Mouse (Mus musculus): ENCODE data around the gene Dlx3. TPM values are rescaled to one million over a fixed set of nuclear protein-coding genes. Genes with fewer than 3 reads are reported as not detected.

Gene Dlx3
- total RNA-seq (2022) = not detected

DNA sequence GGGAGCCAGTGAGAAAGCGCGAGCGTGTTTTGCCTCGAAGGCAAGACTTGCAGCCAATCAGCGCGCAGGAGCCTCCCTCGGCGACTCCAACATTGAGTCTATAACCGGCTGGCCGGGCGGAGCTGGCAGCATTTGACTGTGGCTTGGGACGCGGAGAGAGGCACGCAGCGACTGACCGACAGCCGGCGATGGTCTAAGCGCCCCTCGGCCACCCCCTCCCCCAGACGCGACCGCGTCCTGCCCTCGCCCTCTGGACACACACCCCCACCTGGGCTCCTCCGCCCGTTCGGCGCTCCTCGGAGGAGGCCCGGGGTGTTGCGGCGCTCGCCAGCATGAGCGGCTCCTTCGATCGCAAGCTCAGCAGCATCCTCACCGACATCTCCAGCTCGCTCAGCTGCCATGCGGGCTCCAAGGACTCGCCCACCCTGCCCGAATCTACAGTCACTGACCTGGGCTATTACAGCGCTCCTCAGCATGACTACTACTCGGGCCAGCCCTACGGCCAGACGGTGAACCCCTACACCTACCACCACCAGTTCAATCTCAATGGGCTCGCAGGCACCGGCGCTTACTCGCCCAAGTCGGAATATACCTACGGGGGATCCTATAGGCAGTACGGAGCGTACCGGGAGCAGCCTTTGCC is at the start of gene Dlx3:
Gene Dlx3 (plus strand): TSS at position 130 of the 643 bp plus-strand sequence.
- no peak for DNase-seq (ENCODE audit: low spot score in 2 of 2)

DNA sequence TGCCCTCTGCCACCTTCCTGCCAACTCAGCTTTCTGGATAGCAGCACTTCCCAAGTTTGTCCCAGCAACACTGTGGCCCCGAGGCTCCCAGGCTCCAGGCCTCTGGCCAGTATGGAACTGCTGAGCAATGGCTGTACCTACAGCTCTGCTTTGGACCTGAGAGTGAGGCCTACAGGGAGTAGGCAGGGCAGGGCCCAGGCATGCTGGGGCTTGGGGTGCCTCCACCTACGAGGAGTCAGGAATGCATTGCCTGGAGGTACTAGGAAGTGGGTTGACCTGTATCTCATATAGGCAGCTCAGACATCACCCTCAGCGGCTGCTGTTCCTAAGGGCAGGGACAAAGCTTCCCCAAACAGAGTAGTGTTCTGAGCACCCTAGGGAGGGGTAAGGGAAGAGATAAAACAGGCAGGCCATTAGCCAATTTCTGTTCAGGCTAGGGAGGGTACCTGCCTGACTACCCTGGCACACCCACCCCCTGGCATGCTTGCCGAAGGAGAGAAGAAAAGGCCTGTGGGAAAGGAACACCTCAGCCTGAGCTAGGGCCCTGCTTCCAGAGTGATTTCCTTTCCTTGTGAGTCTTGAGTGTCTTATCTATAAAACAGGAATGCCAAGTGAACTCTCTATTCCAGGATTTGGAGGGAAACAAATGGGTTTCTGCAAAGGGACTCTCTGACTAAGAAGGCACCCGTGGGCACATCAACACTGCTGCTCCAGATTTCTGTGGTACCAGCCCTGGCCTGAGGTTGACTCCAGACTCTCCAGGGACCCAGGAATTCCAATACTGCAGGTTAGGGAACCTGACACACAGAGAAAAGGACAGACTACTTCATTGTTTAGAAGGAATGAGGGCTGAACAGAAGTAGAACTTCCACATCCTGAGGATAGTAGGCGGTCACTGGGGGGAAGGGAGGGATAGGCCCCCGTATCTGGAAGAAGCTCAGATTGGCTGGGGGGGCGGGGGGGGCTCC is 49.5 kb upstream of the Dlx3 start:
- no peak for DNase-seq (ENCODE audit: low spot score in 2 of 2)

DNA sequence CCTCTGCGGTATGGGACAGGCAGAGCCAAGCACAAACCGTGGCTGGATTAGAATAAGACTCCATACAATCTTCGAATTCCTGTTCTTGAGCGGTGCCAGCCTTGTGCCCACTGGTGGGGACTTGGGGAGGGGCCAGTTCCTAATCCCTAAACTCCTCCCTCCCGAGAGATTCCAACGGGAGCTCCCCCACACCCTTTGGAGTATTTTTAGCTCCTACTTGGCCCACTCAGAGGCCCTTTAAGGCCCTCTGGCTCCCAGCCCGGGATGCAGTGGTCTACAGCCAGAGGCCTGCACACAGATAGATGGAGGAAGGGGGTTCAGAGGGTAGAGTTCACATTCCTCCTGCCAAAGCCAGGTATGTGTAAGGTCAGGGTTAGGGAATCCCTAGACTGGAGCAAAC is 48.7 kb upstream of the Dlx3 start:
- peak in 1 of 2 experiments; percentile 29 for DNase-seq (ENCODE audit: low spot score in 2 of 2)

DNA sequence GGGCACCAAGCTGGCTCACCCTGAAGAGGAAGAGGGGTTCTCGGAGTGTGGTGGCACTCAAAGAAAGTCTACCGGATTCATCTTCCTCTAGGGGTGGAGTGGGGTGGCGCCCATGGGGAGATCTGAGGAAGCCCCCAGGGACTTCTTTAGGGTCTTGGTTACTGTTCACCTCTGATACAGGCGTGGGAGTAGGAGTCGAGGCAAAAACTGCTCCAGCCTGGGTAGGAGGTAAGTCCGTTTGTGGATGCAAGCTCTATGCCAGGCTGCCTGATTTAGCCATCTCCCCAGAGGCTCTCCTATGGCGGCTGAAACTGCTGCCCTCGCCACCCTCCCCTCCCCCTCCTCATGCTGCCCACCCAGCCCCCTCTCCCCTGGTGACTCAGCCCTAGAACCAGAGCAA is 47.8 kb upstream of the Dlx3 start:
- DNase-seq (ENCODE audit: low spot score in 2 of 2) = no peak

DNA sequence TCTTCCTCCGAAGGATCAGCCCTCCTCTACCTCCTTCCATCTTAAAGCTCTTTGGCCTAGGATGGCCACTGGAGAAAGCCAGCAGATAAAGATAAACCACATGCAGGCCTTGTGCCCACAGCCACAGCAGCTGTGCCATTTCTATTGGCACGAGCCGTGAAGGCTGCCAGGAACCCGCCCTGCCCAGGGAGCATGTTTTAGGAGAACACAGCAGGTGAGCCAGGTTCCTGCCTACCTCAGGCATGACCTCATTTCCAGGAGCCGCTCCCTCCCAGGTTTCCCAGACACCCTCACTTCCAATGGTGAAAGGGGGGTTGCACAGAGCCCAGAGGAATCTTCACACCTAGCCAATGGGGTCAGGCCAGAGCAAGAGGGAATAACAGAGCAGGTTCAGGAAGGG is 47.1 kb upstream of the Dlx3 start:
- DNase-seq (ENCODE audit: low spot score in 2 of 2) = peak in 1 of 2 experiments; percentile 31

DNA sequence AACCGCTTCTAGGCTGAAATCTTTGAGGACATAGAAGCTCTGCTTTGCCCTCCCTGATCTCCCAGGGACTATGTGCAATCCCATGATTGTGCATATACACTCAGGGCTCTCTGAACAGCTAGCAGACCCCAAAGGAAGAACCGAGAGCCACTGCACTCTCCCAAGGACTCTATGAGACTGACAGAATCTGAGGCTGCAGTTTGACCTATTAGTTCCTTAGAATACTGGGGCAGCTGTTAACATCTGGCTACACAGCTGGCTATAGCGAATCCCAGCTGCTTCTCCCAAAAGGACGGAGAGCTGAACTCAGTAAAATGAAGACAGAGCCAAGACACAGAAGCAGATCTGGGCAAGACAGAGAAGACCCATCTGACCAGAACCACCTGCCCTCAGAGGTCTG is 46.1 kb upstream of the Dlx3 start:
- no peak for DNase-seq (ENCODE audit: low spot score in 2 of 2)

DNA sequence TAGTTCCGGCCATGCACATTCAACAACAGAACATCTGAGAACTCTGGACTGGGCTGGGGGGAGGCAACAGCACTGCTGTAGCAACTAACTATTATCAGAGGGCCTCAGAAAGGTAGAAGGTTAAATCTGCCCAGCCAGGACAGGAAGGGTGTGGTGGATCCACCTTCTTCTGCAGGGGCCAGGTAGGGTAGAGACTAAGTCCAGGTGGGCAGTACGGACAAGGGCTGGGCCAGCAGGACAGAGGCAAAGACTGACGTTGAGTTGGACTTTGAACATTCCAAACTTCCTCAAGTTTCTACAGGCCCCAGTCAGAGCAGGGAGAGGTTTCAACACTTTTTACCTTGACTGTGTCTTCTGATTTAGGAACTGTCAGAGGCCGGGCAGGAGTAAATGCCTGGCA is 45.2 kb upstream of the Dlx3 start:
- DNase-seq (ENCODE audit: low spot score in 2 of 2) = no peak

DNA sequence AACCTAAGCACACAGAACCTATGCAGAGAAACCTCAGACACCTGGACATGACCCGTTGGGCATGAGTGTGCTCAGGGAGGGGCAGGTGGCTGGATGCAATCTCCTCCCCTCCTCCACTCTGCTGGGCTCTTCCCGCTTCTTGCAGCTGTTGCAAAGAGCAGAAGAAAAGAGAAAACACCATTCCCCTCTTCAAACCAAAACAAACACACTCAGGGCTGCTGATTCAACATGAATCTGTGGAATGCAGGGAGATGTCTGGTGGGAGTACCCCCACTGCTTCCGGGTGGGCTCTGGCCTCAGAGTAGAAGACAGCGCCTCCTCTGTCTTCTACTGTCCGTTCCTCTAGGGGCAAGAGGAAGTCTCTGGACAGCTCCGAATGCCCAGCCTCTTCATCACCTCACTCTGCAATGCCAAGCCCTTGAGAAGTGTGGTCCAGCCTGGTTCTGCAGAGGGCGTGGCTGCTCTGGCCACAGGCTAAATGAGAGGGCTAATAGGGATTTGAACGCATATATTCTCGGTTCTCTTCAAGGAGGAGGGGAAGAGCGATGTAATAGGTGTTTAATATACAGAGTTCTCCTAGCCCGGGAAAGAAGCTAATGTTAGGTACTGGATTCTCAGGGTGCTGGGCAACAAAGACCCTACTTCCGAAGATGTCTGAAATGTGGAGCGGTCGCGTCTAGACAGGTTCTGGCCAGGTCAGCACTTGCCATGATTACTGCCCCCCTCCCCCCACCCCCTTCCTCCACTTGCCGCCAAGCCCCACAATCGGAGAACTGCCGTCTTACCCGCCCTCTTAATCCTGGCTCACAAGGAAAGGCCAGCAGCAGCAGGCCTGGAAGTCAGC is 44.5 kb upstream of the Dlx3 start:
- no peak for DNase-seq (ENCODE audit: low spot score in 2 of 2)

DNA sequence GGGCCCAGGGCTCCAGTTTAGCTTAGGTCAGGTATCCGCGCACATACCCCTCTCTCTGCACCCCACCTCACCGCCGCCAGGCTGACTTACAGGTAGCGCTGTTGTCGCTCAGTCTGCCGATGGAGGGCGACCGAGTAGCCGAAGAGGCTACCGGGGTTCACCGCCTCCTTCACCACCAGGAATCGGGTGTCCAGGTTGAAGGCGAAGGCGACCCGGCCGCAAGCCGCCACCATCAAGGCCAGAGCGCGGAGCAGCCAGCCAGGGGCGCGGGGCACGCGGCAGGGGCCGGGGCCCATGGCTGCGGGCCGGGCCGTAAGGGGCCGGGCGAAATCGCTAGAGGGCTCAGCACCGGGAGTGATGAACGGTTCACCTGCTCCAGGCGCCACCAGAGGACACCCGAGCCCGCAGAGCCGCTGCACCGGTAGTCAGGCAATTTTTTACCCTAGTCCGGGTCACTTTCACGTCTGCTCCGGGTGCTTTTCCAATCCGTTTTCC is 43.8 kb upstream of the Dlx3 start:
- DNase-seq (ENCODE audit: low spot score in 2 of 2) = peak in 1 of 2 experiments; percentile 22

DNA sequence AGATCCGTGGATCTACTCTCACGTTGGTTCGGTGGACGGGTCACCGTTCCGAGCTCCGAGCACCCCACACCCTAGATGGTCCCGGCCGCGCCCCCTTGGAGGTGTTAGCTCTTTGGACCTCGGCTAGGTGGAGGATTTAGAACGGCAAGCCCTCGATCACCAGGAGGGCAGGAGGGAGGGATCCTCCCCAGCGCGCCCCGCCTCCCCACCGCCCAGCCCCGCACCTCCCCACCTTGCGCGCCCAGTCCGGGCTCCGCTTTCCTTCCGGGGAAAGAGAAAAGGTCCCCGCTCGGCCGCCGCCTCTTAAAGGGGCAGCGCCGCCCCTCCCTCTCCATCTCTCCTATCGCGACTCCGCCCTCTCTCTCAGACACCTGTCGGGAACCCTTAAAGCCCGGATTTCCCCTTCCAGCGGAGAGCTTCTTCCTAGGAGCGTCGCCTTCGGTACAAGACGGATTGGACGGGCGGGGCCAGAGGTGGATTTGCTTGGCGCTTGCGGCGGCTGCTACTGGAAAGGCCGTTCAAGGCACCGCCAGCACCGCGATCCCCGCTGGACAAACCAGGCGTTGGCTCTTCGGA is 43.3 kb upstream of the Dlx3 start, which contains the start of gene Itga3:
Gene Itga3 (minus strand): TSS at position 266 of the 576 bp plus-strand sequence.
- DNase-seq (ENCODE audit: low spot score in 2 of 2) = peak in 1 of 2 experiments; percentile 21

DNA sequence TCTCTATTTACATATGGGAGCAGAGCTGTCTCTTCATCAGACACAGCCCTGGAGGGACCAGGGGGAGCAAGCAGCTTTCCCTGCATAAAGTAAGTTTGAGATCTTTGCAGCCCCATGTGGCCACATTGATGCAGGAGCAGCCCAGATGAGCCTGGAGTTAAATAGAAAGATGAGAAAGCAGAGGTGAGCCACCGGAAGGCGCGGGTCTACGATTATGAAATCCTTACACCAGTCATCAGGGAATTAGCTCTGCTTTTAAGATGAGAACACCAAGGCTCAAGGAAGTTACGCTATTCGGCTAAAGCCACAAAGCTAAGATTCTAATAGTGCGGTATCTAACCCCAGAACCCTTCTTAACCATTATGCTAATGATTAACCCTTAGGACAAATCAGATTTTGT is 42.0 kb upstream of the Dlx3 start:
- no peak for DNase-seq (ENCODE audit: low spot score in 2 of 2)

DNA sequence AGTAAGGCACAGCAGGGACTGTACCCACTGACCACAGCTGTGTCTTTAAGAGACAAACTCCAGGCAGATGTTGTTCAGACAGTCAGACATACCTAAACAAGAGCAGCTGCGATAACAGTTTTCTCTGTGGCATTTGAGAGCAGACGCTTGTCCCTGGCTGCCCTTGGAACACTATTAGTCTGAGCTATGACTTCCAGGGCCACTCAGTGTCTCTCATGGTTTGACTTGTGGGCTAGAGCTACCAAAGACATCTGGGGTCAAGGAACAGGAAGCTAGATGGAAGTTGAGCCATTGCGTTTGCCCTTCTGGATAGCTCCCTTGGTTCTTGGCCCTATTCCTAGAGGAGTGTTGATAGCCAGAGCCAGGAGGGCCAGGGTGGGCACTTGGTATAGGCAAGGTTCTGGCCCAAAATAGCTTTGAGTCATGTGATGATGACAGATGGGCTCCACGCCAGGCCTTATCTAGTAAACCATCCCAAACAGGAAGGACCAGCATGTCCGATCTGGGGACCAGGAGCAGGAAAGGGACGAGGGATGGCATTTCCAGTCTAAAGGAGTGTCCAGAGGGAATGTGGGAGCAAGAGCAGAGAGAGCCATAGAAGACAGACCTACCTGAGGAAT is 40.6 kb upstream of the Dlx3 start:
- DNase-seq (ENCODE audit: low spot score in 2 of 2) = no peak

DNA sequence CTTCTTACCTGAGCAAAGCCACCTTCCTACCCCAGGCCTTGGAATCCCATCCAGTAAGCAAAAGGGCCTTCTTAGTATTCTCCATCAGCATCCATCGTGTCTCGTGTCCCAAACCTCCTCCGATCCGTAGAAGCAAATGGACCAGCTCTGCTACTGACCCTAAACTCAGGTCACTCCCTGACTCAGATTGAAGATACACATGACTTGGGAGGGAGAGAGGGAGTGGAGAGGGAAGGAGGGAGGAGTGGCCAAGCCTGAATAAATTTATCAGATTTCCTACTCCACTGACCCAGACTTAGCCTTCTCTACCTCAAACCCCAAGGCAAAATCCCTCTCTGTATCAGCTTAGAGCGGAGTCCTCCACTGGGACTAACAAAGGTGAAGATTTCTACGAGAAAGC is 39.1 kb upstream of the Dlx3 start:
- DNase-seq (ENCODE audit: low spot score in 2 of 2) = no peak

DNA sequence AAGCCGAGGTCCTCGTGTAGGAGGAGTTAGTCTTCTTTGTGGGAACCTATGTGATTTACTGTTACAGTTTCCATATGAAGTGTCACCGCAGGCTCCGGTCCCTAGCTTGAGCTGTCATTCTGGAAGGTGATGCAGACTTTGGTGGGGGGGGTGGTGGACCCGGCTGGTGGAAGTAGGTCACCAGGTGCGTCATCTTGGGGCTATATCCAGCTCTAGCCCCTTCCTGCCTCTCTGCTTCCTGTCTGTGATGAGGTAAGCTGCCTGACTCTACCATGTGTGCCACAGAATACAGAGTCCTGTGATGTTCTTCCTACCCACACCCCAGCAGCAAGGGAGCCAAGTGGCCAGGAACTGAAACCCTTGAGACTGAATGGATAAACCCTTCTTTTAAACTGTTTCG is 37.0 kb upstream of the Dlx3 start:
- DNase-seq (ENCODE audit: low spot score in 2 of 2) = no peak

DNA sequence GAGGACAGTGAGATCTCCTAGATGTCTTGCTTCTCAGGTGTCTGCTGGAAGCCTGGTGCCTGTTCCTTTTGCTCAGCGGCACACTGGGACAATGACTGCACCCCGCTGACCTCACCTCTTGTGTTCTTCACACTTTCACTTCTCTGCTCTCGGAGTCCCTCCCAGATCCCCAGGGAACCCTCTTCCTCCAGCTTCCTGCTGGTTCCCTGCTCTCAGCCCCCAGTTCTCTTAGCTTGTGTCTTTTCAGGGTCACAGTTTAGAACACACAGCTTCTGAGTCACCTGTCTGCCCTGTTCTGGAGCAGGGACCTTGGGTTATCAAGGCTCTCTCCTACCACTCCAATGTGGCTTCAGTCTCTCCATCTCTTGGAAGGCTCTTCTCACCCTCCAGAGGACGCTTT is 35.7 kb upstream of the Dlx3 start:
- DNase-seq (ENCODE audit: low spot score in 2 of 2) = no peak

DNA sequence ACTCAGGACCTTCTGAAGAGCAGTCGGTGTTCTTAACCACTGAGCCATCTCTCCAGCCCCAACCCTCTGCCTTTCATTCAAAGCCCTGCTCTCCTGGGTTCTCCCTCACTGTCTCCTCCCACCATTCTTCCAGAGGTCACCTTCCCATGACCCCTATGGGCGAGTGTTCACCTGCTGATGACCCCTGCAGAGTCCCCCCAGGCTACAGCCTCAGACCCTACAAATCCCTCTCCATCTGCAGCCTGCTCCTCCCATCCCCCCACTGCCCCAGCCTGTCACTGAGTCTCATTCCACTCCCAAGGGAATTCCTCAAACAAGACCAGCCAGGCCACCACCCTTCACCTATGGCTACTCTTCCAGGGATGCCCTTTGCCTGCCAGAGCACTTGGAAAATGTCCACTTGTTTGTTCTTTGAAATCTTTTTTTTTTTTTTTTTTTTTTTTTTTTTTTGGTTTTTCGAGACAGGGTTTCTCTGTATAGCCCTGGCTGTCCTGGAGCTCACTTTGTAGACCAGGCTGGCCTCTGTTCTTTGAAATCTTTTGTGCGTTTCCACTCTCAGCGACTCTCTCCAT is 35.0 kb upstream of the Dlx3 start:
- DNase-seq (ENCODE audit: low spot score in 2 of 2) = no peak

DNA sequence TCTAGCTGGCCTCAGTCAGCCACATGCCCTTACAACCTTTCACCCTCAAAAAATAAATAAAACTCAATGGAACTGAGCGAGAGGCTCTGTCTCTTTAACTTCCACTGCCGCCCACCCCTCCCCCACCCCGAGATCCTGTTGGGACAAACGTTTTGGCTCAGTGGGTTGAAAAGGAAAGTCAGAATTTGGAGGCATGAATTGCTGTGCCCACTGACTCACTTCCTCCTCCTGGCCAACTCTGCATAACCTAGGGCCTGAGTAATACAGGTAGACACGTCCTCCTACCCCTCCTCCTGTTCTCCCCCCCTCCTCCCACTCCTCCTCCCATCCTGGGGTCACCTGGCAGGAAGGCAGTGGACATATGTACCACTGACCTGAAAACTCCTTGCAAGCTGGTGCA is 34.2 kb upstream of the Dlx3 start:
- DNase-seq (ENCODE audit: low spot score in 2 of 2) = no peak

DNA sequence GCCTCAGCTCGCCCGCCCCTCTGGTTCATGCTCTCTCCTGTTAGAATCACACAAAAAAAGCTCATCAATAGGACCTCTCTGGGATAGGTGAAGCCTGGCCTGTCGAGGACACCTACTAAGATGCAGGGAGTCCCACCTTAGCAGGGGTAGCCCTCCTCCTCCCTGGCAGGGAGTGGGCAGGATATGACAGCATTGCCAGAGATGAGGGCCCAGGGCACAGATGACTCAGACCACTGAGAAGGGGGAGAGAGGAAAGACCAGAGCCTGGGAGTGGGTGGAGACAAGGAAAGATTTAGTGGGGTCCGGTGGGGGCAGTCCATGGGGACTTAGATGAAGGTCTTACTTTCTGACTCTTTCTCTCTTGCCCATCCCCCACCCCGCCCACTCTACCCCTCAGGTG is 33.7 kb upstream of the Dlx3 start:
- DNase-seq (ENCODE audit: low spot score in 2 of 2) = no peak

DNA sequence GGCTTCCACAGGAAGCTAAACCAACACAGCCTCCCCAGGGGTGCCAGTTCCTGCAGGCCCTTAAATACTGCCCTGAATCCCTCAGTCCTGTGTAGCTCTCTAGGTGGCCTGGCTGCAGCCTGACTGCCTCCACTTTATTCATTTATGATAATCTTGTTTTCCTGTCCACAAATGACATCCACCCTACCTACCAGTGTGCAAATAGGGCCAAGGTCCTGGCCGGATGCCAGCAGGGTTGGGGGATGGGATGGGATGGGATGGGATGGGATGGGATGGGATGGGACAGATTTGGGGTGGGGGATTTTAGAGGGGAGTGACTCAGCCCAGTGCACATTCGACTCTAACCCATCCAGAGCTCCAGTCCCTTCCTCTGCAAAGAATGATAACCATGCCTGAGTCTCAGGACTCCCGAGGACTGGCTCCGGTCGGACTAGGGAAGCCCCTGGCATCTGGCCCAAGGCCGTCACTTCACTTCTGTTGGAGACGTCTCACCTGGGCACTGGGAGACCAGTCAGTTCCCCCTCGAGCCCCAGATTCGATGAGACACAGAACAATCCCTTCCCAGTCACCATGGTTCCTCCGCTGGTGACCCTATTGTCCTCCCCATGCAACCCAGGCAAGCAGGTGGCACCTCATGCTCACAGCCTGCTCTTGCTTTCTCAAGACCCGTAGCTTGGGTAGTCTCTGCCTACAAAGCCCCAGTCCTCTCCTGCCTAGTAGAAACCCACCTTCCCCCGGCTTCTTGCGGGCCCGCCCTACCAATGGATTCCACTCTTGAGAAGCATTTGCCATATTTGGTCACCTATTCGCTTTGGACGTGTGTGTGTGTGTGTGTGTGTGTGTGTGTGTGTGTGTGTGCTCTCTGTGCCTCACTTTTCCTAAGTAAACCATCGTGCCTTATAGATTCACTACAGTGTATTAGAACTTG is 32.4 kb upstream of the Dlx3 start:
- DNase-seq (ENCODE audit: low spot score in 2 of 2) = no peak

Data from gastrocnemius, adult 8-10 months (tissue).